Mouse (Mus musculus): ENCODE results near the gene Klk1b1.

GRCm38 (mm10) chr7:43967058-43967457, 507 bp downstream of the Klk1b1 start:
- TF ChIP-seq CTCF (IDR thresholded peaks at IDR 0.05; ENCODE audit: low read depth) (no peak), EP300 (IDR thresholded peaks at IDR 0.05; ENCODE audit: low read depth) (no peak)
